Mouse (Mus musculus): ENCODE results near the gene 9930022D16Rik.
A peak's percentile ranks its signal among the peaks of the same experiment; 100 is the strongest.

GRCm38 (mm10) chr11:109439829-109440340 lies 26.2 kb downstream of the 9930022D16Rik start:
- TF ChIP-seq CTCF (IDR thresholded peaks at IDR 0.05; ENCODE audit: low read depth) (peak; percentile 42; the same call in 1 of the 2 replicates), EP300 (IDR thresholded peaks at IDR 0.05; ENCODE audit: low read depth) (no peak)
